Mouse (Mus musculus): ENCODE measurements around the gene Rer1. TPM values are rescaled to one million over a fixed set of nuclear protein-coding genes. Genes with fewer than 3 reads are reported as not detected.

The Rer1 gene
- polyA plus RNA-seq, 1 experiment: 82.5 TPM

DNA sequence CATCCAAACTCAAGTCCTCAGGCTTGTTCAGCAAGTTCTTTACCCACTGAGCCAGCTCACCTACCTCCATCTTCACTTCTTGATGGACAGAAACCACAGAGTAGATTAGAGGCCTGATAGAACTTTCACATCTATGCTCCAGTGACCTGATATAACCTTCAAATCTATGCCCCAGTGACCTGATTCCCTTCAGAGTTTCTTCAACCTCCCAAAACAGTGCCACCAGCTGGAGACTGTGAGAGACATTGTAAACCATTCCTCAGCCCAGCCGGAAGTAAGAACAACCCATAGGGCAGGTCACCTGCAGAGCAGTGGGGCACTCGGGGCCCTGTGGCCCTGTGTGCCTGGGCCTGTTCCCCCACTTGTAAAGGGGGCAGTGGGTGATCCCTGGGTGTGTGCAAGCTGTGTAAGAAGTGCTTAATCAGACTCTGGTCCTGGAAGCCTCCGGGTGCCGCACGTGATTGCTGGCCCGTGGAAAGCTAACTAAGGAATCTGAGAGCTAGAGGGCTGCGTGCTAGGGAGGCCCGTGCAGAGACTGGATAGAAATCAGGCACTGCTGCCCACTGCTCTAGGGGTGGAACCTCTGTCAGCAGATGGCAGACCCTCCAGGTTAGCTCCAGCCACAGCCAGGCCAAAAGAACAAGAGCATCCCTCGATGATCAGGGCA is 37.8 kb upstream of the Rer1 start:
- Histone ChIP-seq H3K9ac (ENCODE audit: low read depth, poor library complexity, severe bottlenecking) (no peak overlapping the region), H3K27ac (ENCODE audit: insufficient read depth, low read length) (no peak overlapping the region), H3K9me3 (replicated peaks; ENCODE audit: control insufficient read depth, insufficient read depth, low read length, poor library complexity, severe bottlenecking) (no peaks in the 10 kb centered on the region), H3K4me1 (ENCODE audit: control insufficient read depth, insufficient read depth, low read length) (peaks cover 8% of the 10 kb centered on the region), H3K36me3 (ENCODE audit: control insufficient read depth, insufficient read depth, low read length, poor library complexity, severe bottlenecking) (no peaks in the 10 kb centered on the region), H3K27me3 (ENCODE audit: control insufficient read depth, insufficient read depth, low read length, poor library complexity, severe bottlenecking) (no peaks in the 10 kb centered on the region), H3K4me3 (ENCODE audit: low read depth, low read length) (no peak overlapping the region)
- TF ChIP-seq POLR2A (IDR thresholded peaks at IDR 0.05; ENCODE audit: insufficient read depth, low read length) (no peak), EP300 (IDR thresholded peaks at IDR 0.05; ENCODE audit: insufficient read depth, low read depth, low read length) (no peak), CTCF (IDR thresholded peaks at IDR 0.05; ENCODE audit: low read depth, low read length) (no peak)

DNA sequence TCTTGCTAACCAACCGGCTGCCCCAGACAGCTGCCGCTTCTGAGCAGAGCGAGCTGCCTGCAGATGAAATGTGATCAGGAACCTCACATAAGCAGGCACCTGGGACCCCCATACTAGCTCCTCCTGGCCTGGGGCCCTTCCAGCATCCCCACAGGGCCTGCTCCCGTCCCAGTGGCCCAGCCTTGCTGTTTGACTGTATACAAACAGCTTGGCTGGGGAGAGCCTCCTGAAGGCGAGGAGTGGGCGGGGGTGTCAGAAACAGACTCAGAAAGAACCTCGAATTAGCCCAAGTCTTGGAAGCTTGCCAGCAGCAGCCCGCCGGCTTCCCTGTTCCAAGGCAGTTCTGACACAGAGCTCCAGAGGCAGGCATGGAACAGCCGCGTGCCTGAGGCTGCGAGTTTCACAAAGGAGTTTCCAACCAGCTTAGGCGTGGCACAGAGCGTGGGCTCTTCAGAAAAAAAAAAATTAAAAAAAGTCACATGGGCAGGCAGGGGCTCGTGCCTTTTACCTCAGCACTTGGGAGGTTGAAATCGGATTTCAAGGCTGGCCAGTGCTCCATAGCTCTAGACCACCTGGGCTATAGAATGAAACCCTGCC is 36.4 kb upstream of the Rer1 start:
- TF ChIP-seq POLR2A (IDR thresholded peaks at IDR 0.05; ENCODE audit: insufficient read depth, low read length): no peak
- no peak for TF ChIP-seq CTCF (IDR thresholded peaks at IDR 0.05; ENCODE audit: low read depth, low read length)
- no peak for TF ChIP-seq EP300 (IDR thresholded peaks at IDR 0.05; ENCODE audit: insufficient read depth, low read depth, low read length)
- Histone ChIP-seq H3K4me1 (ENCODE audit: control insufficient read depth, insufficient read depth, low read length) (peaks cover 8% of the 10 kb centered on the region), H3K27me3 (ENCODE audit: control insufficient read depth, insufficient read depth, low read length, poor library complexity, severe bottlenecking) (no peaks in the 10 kb centered on the region), H3K9ac (ENCODE audit: low read depth, poor library complexity, severe bottlenecking) (no peak overlapping the region), H3K4me3 (ENCODE audit: low read depth, low read length) (no peak overlapping the region), H3K27ac (ENCODE audit: insufficient read depth, low read length) (no peak overlapping the region), H3K36me3 (ENCODE audit: control insufficient read depth, insufficient read depth, low read length, poor library complexity, severe bottlenecking) (no peaks in the 10 kb centered on the region), H3K9me3 (replicated peaks; ENCODE audit: control insufficient read depth, insufficient read depth, low read length, poor library complexity, severe bottlenecking) (no peaks in the 10 kb centered on the region)

DNA sequence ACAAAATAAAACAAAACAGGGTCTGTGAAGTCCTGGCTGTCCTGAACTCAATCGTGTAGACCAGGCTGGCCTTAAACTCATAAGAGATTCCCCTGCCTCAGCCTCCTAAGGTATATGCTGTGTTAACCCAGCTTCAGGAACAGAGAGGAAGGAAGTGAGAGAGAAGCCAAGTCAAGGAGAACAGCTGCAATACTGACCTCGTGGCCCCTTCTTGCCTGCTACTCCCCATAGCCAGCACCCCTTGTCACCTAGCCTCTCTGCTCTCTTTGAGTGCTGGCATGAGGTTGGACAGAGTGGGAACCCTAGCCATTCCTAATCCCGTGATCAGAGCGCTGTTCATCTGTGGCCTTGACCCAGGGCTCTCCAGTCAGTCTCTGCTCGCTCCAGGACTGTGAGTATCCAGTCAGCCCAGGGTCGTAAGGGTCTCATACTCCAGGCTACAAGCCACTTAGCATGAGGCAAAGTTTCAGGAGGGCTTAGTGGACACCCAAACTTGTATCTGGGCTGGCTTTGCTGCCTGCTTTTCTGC is 35.8 kb upstream of the Rer1 start:
- Histone ChIP-seq H3K36me3 (ENCODE audit: control insufficient read depth, insufficient read depth, low read length, poor library complexity, severe bottlenecking) (no peaks in the 10 kb centered on the region), H3K9ac (ENCODE audit: low read depth, poor library complexity, severe bottlenecking) (no peak overlapping the region), H3K27ac (ENCODE audit: insufficient read depth, low read length) (no peak overlapping the region), H3K4me1 (ENCODE audit: control insufficient read depth, insufficient read depth, low read length) (peaks cover 8% of the 10 kb centered on the region), H3K4me3 (ENCODE audit: low read depth, low read length) (no peak overlapping the region), H3K9me3 (replicated peaks; ENCODE audit: control insufficient read depth, insufficient read depth, low read length, poor library complexity, severe bottlenecking) (no peaks in the 10 kb centered on the region), H3K27me3 (ENCODE audit: control insufficient read depth, insufficient read depth, low read length, poor library complexity, severe bottlenecking) (no peaks in the 10 kb centered on the region)
- TF ChIP-seq EP300 (IDR thresholded peaks at IDR 0.05; ENCODE audit: insufficient read depth, low read depth, low read length) (no peak), POLR2A (IDR thresholded peaks at IDR 0.05; ENCODE audit: insufficient read depth, low read length) (no peak), CTCF (IDR thresholded peaks at IDR 0.05; ENCODE audit: low read depth, low read length) (no peak)

DNA sequence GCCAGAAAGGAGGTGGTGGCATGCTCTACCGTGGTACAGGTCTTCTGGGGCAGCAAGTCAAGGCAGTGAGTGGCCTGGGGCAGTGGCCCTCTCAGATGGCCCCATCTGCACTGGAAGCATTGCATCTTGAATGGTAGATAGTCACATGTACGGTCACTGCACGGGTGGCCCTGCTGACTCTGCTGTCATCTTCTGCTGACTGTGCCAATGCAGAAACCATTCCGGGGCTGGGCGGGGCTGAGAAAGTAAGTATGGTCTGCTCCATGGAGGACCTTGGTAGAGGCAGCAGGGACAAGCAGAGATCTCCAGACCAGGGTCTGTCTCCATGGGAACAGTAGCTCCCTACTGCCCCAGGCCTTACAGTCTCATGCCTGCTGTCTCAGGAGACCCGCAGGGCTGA is 35.0 kb upstream of the Rer1 start:
- TF ChIP-seq CTCF (IDR thresholded peaks at IDR 0.05; ENCODE audit: low read depth, low read length) (no peak), EP300 (IDR thresholded peaks at IDR 0.05; ENCODE audit: insufficient read depth, low read depth, low read length) (no peak), POLR2A (IDR thresholded peaks at IDR 0.05; ENCODE audit: insufficient read depth, low read length) (no peak)
- Histone ChIP-seq H3K9ac (ENCODE audit: low read depth, poor library complexity, severe bottlenecking) (no peak overlapping the region), H3K36me3 (ENCODE audit: control insufficient read depth, insufficient read depth, low read length, poor library complexity, severe bottlenecking) (no peaks in the 10 kb centered on the region), H3K4me3 (ENCODE audit: low read depth, low read length) (no peak overlapping the region), H3K27ac (ENCODE audit: insufficient read depth, low read length) (no peak overlapping the region), H3K27me3 (ENCODE audit: control insufficient read depth, insufficient read depth, low read length, poor library complexity, severe bottlenecking) (no peaks in the 10 kb centered on the region), H3K9me3 (replicated peaks; ENCODE audit: control insufficient read depth, insufficient read depth, low read length, poor library complexity, severe bottlenecking) (no peaks in the 10 kb centered on the region), H3K4me1 (ENCODE audit: control insufficient read depth, insufficient read depth, low read length) (peaks cover 8% of the 10 kb centered on the region)

DNA sequence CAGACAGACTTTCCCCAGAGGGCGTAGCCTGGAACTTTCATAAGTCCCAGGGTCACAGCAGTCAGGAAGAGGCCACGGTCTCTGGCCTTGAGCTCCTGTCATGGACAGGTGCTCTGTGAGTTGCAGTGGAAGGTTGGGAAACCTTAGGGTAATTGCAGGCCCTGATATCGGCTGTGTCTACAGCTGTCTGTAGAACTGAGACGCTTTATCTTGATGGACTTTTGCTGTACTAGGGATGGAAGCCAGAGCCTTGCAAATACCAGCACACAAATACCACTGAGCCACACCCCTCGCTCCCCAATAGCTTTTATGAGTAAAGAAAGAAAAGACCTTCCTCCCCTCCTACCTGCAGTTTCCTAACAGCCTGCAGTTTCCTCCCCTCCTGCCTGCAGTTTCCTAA is 34.4 kb upstream of the Rer1 start:
- TF ChIP-seq CTCF (IDR thresholded peaks at IDR 0.05; ENCODE audit: low read depth, low read length) (no peak), POLR2A (IDR thresholded peaks at IDR 0.05; ENCODE audit: insufficient read depth, low read length) (no peak), EP300 (IDR thresholded peaks at IDR 0.05; ENCODE audit: insufficient read depth, low read depth, low read length) (no peak)
- Histone ChIP-seq H3K9me3 (replicated peaks; ENCODE audit: control insufficient read depth, insufficient read depth, low read length, poor library complexity, severe bottlenecking) (no peaks in the 10 kb centered on the region), H3K27ac (ENCODE audit: insufficient read depth, low read length) (no peak overlapping the region), H3K9ac (ENCODE audit: low read depth, poor library complexity, severe bottlenecking) (no peak overlapping the region), H3K4me1 (ENCODE audit: control insufficient read depth, insufficient read depth, low read length) (peaks cover 8% of the 10 kb centered on the region), H3K4me3 (ENCODE audit: low read depth, low read length) (no peak overlapping the region), H3K36me3 (ENCODE audit: control insufficient read depth, insufficient read depth, low read length, poor library complexity, severe bottlenecking) (no peaks in the 10 kb centered on the region), H3K27me3 (ENCODE audit: control insufficient read depth, insufficient read depth, low read length, poor library complexity, severe bottlenecking) (no peaks in the 10 kb centered on the region)

DNA sequence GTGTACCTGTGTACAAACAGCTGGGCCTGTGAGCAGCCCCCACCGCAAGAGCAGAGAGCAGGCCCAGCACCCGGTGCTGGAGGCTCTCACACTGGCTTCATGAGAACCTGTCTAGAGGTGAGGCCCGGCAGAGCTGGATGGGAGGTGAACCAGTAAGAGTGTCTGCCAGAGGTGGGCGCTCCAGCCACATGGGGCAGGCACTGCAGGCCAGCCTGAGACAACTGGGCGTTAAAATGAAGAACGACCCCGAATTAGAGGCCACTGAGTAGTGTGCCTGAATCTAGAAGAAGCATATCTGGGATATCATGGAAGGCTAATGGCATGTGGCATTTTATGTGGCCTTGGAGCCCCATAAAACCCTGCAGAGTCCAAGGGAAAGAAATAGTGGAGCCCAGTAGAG is 33.9 kb upstream of the Rer1 start:
- no peak overlapping the region for H3K4me3 ChIP-seq (ENCODE audit: low read depth, low read length)
- H3K9me3 ChIP-seq (replicated peaks; ENCODE audit: control insufficient read depth, insufficient read depth, low read length, poor library complexity, severe bottlenecking): no peaks in the 10 kb centered on the region
- no peaks in the 10 kb centered on the region for H3K27me3 ChIP-seq (ENCODE audit: control insufficient read depth, insufficient read depth, low read length, poor library complexity, severe bottlenecking)
- TF ChIP-seq EP300 (IDR thresholded peaks at IDR 0.05; ENCODE audit: insufficient read depth, low read depth, low read length) (no peak), CTCF (IDR thresholded peaks at IDR 0.05; ENCODE audit: low read depth, low read length) (peak; percentile 26)
- no peak overlapping the region for H3K27ac ChIP-seq (ENCODE audit: insufficient read depth, low read length)
- H3K4me1 ChIP-seq (ENCODE audit: control insufficient read depth, insufficient read depth, low read length): peaks cover 8% of the 10 kb centered on the region
- no peak overlapping the region for H3K9ac ChIP-seq (ENCODE audit: low read depth, poor library complexity, severe bottlenecking)
- H3K36me3 ChIP-seq (ENCODE audit: control insufficient read depth, insufficient read depth, low read length, poor library complexity, severe bottlenecking): no peaks in the 10 kb centered on the region
